Mouse (Mus musculus) induced T-regulatory cell, adult 2 months (primary cell): ENCODE data around the gene Tmem59l.

ENCODE experiments used
- DNase-seq: peaks from one replicate; pipeline ENCODE4 v3.0.0-alpha.2; 2012; ENCODE audit warnings: low read depth

Tmem59l gene

DNA sequence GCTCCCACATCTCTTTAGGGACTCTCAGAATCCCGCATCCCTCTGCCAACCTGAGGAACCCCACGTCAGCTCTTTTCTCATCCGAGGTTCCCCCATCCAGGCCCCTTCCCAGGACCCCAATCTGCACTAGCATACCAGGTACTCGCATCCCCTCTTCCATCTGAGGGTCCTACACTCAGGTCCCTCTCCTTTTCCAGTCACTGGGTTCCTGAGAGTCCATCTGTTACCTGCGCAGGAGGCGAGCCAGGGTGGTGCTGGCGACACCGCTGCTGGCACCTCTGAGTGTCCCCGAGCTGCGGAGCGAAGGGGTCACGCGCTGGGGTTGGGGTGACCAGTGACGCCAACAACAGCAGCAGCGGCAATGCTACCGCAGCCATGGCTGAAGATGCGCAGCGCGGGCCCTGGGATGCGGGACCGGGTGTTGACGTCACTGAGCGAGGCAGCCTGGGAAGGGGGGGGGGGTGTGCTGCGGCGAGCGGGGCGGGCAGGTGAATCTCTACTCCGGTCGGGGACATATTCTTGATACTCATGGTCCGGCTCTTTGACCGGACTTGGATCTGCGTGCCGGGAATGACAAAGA, at the start of gene Tmem59l:
Tmem59l (minus strand) TSS at position 418 of the 580 bp plus-strand sequence.
- no peak for DNase-seq

DNA sequence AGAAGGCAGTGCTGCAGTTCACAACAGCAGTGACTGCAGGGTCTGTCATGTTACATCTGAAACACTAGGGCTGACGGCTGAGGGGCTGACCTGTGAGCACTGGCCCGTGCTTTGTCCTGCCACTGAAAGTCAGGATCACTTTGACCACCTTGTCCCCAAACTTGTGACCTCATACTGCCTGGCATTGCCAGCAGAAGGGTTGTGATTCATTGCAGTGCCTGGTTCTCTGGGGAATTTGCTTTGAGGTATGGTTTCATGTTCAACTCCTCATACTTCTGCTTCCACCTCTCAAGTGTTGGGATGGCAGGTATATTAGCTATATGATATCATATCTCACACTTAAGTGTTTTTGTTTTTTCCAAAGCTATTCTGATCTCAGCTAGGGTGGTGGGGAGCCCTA, 48.5 kb upstream of the Tmem59l start:
- DNase-seq = no peak

DNA sequence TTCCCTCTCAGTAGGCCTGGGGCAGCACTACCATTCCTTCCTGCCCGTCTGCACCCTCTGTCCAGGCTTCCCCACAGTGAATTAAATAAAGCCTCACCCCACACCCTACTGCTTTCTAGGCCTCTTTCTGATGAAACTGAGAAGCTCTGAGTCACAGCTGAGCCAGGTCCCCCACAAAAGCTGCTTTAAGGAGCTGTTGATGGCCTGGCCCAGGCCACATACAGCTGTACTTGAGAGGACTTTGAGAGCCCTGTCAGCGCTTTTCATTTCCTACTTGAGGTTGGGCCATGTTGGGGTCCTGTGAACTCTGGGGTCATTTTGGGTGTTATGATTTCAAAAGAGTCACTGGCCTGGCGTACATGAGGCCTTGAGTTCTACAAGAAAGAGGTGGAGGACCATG, 48.1 kb upstream of the Tmem59l start:
- DNase-seq = no peak

DNA sequence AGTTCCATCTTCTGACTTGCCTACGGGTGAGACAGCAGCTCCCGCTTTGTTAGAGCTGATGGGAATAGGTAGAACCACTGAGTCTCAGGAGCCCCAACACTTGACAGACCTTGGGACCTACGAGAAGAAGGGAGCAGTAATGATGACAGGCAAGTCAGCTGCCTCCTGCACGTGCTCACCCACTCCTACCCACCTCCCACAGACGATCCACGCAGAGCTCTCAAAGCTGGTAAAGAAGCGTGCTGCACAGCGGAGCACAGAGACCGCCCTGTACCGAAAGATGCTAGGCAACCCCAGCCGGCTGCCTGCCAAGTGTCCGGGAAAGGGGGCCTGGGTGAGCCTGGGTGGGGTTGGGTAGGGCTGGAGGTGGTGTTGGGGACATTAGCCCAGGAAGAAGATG, 47.1 kb upstream of the Tmem59l start:
- DNase-seq = no peak

DNA sequence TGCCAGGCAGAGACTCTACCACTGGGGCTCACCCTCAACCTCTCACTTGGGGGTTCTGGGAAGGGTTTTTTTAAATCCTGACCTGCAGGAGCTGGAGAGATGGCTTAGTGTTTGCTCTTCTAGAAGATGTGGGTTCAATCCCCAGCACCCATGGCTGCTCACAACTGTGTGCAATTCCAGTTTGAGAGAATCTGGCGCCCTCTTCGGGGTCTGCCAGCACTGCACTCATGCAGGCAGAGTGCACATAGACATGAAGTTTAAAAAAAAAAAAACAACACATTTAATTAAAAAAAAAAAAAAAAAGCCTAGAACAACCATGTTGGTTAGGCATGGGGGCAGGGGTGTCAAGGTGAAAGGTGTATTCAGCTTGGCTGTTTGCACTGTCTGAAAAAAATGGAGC, 43.2 kb upstream of the Tmem59l start:
- DNase-seq = no peak

DNA sequence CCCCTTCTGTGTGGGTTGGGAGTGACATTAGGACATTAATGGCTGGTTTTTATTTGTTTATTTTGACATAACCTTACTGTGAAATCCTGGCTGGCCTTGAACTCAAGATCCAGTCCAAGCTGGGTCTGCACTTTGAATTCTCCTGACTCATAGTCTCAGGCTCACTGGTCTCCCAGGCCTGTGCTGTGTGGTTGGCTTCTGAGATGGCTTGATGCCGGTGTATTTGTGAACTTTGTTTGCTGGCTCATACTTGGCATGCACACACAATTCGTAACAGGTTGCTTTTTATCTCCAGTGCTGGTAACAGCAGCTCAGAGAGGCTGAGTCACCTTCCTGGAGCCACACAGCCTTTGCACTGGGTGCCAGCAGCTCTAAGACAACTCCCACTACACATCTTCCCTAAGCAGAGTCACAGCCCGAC, 42.6 kb upstream of the Tmem59l start:
- DNase-seq = no peak

DNA sequence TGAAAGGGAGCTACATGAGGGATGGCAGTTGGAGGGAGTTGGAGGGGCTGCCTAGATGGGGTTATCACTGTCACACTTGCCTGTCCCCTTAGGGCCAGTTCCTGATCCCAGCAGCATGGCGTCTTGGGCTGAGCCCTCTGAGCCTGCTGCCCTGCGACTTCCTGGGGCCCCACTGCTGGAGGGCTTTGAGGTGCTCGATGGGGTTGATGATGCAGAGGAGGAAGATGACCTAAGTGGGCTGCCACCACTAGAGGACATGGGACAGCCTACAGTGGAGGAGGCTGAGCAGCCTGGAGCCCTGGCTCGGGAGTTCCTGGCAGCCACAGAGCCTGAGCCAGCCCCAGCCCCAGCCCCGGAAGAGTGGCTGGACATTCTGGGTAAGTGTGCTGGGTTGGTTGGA, 42.1 kb upstream of the Tmem59l start:
- no peak for DNase-seq

DNA sequence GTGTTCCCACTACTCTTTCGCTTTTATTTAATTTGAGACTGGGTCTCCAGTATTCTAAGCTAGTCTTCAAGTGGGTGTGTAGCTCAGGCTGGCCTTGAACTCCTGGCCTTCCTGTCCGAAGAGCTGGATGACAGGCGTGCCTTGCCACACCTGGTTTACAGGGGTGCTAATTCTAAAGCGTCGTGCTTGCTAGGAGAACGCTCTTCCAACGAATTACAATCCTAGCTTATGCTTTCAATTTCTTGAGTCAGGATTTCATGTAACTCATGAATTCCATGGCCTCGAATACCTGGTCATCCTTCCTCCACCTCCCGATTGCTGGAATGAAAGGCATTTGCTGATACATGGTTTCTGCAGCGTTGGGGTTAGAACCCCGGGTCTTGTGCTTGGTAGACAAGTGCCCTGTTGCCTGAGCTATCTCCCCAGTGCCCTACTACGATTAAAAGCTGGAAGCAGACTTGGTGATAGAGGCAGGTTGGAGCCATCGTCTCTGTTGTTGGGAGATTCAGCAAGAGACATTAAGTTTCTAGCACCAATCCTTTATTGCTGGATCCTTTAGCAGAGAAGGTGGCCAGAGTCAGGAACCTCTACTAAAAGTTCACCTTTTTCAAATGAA, 41.1 kb upstream of the Tmem59l start:
- no peak for DNase-seq

DNA sequence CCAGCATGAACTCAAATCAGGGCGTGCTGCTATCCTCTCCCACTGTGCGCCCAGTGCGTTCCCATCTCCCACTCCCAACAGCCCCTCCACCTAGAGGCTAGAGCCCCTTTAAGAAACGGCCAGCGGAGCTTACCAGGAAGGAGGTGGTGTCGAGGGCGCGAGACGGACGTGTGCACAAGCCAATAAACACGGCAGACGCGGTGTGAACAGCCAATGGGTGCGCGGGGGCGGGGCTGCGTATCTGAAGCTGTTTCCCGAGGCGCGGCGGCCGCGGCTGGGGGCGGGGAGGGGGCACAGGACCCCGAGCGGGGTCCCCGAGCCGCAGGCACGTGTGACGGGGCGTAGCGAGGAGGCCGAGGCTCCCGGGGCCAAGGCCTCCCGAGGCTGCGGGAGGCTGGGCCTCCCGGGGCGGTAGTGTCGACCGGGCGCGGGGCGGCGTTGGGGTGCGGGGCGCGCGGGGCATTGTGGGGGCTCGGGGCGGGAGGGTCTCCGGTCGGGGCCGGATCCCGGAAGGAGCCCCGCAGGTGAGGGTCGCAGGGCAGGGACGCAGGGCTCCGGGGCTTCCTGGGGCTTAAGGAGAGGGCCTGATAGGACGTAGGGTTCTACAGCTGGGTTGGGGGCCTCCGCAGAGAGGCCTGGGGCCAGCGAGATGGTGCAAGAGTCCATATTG, 40.5 kb upstream of the Tmem59l start, which contains the start of the genes Fkbp8 and Kxd1:
Fkbp8 (plus strand) TSS at position 213 of the 670 bp plus-strand sequence.
Kxd1 (minus strand) TSS at position 445 of the 670 bp plus-strand sequence.
- DNase-seq = peak; percentile 97

DNA sequence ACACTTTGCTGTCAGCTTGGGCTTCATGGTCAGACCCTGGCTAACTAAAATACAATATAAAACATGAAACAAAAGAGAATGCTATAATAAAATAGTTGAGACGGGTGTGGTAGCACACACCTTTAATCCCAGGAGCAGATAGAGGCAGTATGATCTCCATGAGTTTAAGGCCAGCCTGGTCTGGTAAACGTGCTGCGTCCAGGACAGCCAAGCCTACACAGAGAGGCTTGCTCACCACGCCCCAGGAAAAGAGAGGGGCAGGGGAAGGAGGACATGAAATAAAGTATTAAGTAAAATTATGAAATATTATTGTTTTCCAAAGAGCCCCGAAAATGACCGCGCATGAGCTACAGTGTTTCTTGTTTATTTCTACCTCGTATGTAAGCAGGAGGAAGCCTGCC, 40.0 kb upstream of the Tmem59l start:
- DNase-seq = no peak

DNA sequence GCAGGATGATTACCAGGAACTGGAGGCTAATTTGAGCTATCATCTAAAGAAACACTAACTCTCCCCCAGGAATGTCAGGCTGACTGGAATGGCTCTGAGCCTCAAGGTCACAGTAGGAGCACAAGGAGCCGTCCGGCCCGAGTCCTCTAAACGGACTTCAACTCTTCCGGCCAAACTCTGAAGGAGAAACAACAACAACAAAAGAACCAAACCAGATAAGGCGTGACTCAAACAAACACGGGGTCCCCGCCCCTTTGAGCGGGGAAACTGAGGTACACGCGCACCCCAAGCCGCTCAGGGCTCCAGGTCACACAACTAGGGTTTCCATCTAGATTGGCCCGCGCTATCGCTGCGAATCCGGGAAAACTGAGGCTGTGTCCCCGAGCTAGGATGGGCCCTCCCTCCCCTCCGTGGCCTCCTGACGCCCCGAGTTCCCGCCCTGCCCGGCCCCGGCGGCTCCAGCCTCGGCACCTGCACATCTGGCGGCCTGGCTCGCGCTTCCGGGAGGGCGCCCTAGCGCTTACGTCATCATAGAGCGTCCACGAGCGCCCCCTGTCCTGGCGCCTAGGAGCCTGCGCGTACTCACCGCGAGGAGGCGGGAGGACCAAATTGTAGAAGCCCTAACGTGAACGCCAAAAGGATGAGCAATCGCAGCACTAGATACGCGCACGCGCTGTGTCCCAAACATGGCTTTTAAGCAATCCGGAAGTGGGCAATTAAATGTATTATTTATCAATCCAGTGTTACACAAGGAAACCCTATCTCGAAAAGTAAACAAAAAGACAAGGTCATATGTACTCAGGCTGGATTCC, 35.6 kb upstream of the Tmem59l start:
- peak; percentile 99 for DNase-seq

DNA sequence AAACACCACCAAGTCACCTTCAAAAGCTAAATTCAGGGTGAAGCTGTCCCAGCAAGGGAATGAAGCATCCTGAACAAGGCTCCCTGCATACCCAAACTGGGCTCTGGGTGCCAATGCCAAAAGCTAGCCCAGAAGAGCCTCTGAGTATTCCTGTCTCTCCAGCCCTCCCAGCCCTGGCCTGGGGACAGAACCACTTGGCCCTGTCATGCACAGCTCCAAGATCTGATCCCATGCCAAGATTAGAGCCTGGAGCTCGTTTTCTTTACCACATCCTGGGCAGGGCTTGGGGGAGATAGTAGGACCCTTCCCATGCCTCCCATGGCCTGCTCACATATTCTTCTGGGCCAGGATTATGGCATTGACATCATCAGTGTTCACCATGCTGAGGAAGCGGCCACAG, 32.4 kb upstream of the Tmem59l start:
- no peak for DNase-seq

DNA sequence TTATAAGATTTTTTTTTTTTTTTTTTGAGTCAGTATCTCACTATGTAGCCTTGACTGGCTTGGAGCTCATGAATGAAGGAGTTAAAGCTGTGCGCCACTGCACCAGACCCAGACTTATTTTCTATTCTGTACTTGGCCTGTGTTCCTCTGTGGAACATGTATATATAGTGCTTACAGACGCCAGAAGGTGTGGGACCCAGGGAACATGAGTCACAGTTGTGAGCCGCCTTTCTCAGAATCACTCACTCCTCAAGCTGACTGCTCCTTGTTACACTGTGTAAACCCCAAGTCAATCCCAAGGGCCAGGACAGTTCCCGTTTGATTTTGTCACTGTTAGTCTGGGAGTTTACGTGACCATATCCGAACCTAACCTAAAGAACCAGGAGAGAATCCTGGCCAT, 31.9 kb upstream of the Tmem59l start:
- DNase-seq = no peak

DNA sequence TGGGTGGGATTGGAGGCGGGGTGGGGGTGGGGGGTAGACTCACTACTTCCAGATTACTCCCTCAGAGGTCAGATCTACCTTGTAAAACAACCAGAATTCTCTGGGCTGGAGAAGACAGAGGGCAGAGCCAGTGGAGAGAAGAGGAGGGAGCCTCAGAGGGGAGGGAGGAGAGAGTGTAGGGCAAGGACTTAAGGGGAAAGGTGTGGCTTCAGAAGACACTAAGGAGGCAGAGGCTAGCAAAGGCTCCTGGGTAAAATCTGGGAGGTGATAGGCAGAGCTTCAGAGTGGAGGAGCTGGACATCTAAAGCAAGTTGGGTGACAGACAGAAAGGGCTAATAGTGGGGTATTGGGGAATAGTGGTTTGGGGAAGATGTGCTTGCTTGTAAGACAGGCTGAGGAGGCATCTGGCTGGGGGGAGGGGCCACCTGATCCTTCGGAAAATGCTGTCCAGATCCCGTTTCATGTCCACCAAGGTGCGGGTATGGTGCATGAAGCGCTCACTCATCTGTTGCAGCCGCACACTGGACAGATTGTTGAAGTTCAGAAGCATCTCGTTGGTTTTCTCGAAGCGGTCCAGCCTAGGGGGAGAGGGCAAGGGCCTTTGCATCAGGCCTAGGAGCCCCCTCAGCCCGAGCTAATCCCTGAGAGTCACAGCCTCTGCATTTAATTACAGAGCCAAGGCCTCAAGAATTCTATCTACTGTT, 30.9 kb upstream of the Tmem59l start:
- no peak for DNase-seq

DNA sequence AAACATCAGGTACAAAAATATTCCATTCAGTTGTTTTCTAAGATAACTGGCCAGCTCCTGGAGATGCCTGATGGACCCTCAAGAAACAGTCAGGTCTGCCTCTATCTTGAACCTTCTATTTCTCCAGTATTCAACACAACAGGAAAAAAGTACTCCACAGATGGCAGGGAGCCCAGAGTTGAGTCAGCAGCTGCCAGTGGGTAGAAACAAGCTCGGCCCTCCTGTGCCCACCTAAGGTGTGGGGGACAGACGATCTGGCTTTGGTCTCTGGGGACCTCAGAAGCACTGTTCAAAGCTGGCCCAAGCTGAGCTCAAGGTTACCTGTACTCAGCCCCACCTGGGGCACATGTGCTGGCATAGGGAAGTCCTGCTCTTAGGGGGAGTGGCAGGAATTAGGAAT, 26.3 kb upstream of the Tmem59l start:
- no peak for DNase-seq

DNA sequence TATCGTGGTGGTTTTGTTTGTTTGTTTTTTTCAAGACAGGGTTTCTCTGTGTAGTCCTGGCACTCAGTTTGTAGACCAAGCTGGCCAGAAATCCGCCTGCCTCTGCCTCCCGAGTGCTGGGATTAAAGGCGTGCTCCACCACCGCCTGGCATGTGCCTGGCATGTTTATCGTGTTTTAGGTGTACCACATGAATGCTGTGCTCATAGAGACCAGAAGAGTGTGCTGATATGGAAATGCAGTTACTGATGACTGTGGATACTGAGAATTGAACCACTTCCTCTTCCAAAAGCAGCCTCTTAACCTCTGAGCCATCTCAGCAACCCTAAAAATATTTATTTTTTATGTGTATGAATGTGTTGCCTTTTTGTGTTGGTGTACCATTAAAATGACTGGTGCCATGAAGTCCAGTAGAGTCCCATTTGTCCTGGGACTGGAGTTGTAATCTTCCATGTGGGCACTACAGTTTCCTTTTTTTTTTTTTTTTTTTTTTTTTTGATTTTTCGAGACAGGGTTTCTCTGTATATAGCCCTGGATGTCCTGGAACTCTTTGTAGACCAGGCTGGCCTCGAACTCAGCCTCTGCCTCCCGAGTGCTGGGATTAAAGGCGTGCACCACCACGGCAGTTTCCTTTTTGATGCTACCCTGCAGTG, 25.2 kb upstream of the Tmem59l start:
- DNase-seq = peak; percentile 61

DNA sequence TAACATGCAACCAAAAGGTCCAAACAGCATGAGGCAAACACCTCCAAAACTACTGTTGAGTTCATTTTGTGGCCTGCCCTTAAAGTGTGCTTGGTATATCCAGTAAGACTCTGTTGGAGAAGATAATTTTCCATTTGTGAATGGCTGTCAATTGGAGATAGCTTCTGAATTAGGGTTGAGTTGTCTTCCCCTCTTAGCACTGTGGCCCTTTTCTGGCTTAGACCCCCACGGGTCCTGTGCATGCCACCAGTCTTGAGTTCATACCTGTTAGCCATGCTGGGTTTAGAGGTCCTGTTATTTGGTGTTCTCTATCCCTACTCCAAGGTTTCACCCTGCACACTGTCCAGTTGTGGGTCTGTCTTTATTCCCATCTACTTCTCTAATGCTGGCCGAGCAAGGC, 24.6 kb upstream of the Tmem59l start:
- no peak for DNase-seq

DNA sequence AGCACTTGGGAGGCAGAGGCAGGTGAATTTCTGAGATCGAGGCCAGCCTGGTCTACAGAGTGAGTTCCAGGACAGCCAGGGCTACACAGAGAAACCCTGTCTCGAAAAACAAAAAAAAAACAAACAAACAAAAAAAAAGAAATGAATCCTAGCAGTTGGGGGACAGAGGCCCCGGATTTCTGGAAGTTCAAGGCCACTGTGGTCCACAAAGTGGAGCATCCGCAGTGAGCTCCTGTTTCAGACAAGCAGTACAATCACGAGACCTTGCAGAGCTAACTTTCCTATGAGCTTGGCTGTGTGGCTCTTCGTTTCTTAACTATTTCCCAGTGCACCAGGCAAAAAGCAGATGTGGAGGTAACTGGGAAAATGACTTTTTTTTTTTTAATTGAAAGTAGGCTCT, 24.0 kb upstream of the Tmem59l start:
- DNase-seq = peak; percentile 40

DNA sequence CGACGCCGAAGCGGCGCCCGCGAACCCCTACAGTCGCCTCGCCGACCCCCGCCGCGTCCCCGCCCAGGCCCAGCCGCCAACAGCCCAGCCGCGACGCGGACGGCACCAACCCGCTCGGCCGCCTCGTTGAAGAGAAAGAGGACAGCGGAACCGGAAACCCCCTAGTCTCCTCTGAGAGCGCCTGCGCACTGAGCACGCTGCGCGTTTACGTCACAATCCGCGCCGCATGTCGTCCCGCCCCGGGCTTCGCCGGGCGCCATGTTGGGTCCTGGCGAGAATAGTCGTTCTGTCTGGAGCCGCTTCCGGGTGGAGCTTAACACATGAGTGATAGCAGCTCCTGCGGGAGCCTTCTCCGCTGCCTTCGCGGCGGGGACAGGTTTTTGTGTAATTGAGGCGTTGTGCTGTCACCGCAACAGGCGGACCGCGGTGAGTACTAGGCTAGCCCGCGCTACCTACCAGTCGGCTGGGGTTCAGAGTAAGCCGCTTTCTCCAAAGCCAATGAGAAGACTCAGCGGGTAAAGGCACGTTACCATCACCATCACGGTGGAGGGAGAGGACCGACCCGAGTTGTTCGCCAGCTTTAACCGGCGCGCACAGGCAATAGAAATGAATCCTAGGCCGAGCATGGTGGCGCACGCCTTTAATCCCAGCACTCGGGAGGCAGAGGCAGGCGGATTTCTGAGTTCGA, 23.2 kb upstream of the Tmem59l start, which contains the start of gene Uba52:
Uba52 (minus strand) TSS at position 574 of the 688 bp plus-strand sequence.
- peak; percentile 99 for DNase-seq

DNA sequence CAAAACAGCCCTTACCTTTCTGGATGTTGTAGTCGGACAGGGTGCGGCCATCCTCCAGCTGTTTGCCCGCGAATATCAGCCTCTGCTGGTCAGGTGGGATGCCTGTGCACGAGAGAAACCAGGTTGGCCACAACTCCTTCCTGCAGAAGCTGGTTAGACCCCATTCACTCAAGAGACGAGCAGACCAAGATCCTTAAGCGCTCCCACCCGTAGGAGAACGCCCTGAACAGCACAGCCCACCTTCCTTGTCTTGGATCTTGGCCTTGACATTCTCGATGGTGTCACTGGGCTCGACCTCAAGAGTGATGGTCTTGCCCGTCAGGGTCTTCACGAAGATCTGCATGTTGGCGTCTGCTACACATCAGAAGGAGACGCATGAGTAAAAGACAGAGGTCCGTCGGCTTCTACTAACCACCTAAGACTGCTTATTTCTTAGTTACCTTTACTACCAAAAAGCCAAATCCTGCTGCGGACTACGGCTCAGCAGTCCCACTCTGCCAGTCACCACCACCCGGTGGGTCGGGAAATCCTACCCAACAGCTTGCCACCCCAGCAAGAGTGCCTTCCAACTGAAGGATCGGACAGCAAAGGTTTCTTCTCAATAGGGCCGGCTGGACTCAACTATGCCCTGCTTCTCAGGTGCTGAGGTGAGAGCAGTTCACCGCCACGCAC, 22.3 kb upstream of the Tmem59l start:
- peak; percentile 42 for DNase-seq
